Mouse (Mus musculus): ENCODE measurements around the gene Cyfip2.

GRCm38 (mm10) chr11:46293491-46293890 lies 19.2 kb downstream of the Cyfip2 start:
- TF ChIP-seq POLR2A (IDR thresholded peaks at IDR 0.05; ENCODE audit: extremely low read depth, insufficient read depth, low read length) (no peak), CTCF (IDR thresholded peaks at IDR 0.05; ENCODE audit: extremely low read depth, insufficient read depth, low read length) (no peak)
